In the genomic region with DNA sequence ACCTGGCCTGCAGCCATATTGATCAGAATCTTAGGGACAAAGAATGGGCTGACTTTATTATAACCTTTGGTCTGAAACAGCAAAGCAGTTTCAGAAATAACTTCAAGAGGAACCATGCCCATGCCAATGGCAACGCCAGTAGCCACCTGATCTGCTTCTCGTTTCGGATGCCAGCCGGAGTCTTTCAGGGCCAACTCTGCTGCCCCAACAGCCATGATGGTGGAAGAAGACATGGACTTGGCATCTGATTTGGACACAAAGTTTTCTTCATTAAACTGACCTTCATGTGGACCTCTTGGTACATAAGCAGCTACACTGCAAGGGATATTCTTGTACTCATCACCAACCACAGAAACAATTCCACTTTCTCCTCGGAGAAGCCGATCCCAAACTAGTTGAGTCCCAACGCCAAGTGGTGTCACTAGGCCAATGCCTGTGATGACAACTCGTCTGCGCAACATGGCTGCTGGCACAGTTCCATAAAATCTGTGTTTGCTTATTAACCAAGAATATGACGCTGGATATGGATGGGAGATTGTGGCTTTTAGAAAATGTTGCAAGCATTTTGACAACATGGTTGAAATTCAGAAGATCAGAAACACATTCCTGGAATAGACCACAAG, we compare ENCODE assay signal across 8 mouse cellular contexts. TPM values are rescaled to one million over a fixed set of nuclear protein-coding genes. Genes with fewer than 3 reads are reported as not detected.
A peak's percentile ranks its signal among the peaks of the same experiment; 100 is the strongest.
DNase-seq lines count a peak whose midpoint lies in the region; ATAC-seq and TF ChIP-seq lines count a peak whose summit lies in the region.

No protein-coding gene starts in this region.

- no peak for ATAC-seq in lung, postnatal 0 days

- H3K9ac ChIP-seq in lung, postnatal 0 days (replicated peaks; ENCODE audit: low read depth): no peak overlapping the region

- H3K27me3 ChIP-seq in hindbrain, embryonic 10.5 days (ENCODE audit: insufficient read depth, poor library complexity, severe bottlenecking): no peaks in the 10 kb centered on the region
- no peaks in the 10 kb centered on the region for H3K27me3 ChIP-seq in lung, postnatal 0 days (replicated peaks; ENCODE audit: insufficient read depth, low read length)

- TF ChIP-seq EP300 in lung, postnatal 0 days (IDR thresholded peaks at IDR 0.05): no peak

- TF ChIP-seq CTCF in lung, postnatal 0 days (IDR thresholded peaks at IDR 0.05): no peak

- 95% methylated on average over 10 of the region's 10 CpGs for WGBS in hindbrain, embryonic 10.5 days
- 93% methylated on average over 10 of the region's 10 CpGs for WGBS in lung, postnatal 0 days

- peak overlapping the region; percentile 93 for H3K27ac ChIP-seq in hindbrain, embryonic 10.5 days
- H3K27ac ChIP-seq in lung, postnatal 0 days (ENCODE audit: low read length): no peak overlapping the region

- peaks cover 7% of the 10 kb centered on the region; the same call in 1 of the 2 replicates for H3K4me1 ChIP-seq in hindbrain, embryonic 10.5 days (replicated peaks)
- peaks cover 9% of the 10 kb centered on the region; the same call in 1 of the 2 replicates for H3K4me1 ChIP-seq in lung, postnatal 0 days (ENCODE audit: insufficient read depth, low read depth, low read length)

- peak overlapping the region; percentile 64 for H3K4me3 ChIP-seq in hindbrain, embryonic 10.5 days
- no peak overlapping the region for H3K4me3 ChIP-seq in lung, postnatal 0 days (ENCODE audit: low read depth, low read length)

- H3K4me2 ChIP-seq in lung, postnatal 0 days (replicated peaks; ENCODE audit: low read depth, low read length): peak overlapping the region; percentile 65; the same call in 1 of the 2 replicates

- peak; percentile 23 for DNase-seq in layer of hippocampus, adult 11-12 months (ENCODE audit: low spot score)
- no peak for DNase-seq in layer of hippocampus, postnatal 14 days (ENCODE audit: low spot score in 2 of 2)
- peak; percentile 42 to 57 for DNase-seq in cerebellum, postnatal 10 days
- DNase-seq in hindbrain, embryonic 10.5 days (ENCODE audit: low spot score): no peak
- DNase-seq in lung, postnatal 0 days (ENCODE audit: low spot score): no peak
- no peak for DNase-seq in embryo, embryonic 9.5 days (ENCODE audit: extremely low spot score)
- no peak for DNase-seq in right cerebral cortex, adult 2 months (ENCODE audit: low spot score in 2 of 2)
- no peak for DNase-seq in adrenal gland, postnatal 25 days

- H3K36me3 ChIP-seq in hindbrain, embryonic 10.5 days: peaks cover 4% of the 10 kb centered on the region; the same call in 1 of the 2 replicates
- no peaks in the 10 kb centered on the region for H3K36me3 ChIP-seq in lung, postnatal 0 days (ENCODE audit: insufficient read depth, low read length)

- H3K9me3 ChIP-seq in hindbrain, embryonic 10.5 days: 0 out of 2 replicates have a peak, but pooled peaks cover 5% of the 10 kb centered on the region
- no peaks in the 10 kb centered on the region for H3K9me3 ChIP-seq in lung, postnatal 0 days (ENCODE audit: low read length)

RNA-seq across cellular contexts. Expression of gene Ngly1, which starts 6.8 kb away (rescaled TPM):
- total RNA-seq in layer of hippocampus, postnatal 14 days (2021): 10 to 100 TPM; 32.2 to 32.6 TPM
- 14.9 and 15.6 TPM in 2 replicates for polyA plus RNA-seq in hindbrain, embryonic 10.5 days (2016; fragmentation: Nextera tagmentation; extraction: Ambion mirVana)
- 39.0 and 45.3 TPM in 2 replicates for polyA plus RNA-seq in lung, postnatal 0 days (2015; fragmentation: Nextera tagmentation; extraction: Ambion mirVana)
- total RNA-seq in adrenal gland, postnatal 25 days (2021): 49.7 and 59.2 TPM in 2 replicates

RNA-seq across cellular contexts. Expression of gene Oxsm, which starts 7.3 kb away (rescaled TPM):
- total RNA-seq in layer of hippocampus, postnatal 14 days (2021): 1 to 10 TPM; 9.1 to 9.9 TPM
- 1.6 and 2.0 TPM in 2 replicates for polyA plus RNA-seq in hindbrain, embryonic 10.5 days (2016; fragmentation: Nextera tagmentation; extraction: Ambion mirVana)
- 1.7 and 2.8 TPM in 2 replicates for polyA plus RNA-seq in lung, postnatal 0 days (2015; fragmentation: Nextera tagmentation; extraction: Ambion mirVana)
- total RNA-seq in adrenal gland, postnatal 25 days (2021): 17.1 and 28.1 TPM in 2 replicates

Comparison
In these comparisons a context has a peak if more than half of its experiments do, and no peak if none do; other contexts are left out.
1. DNase-seq: peak in layer of hippocampus, adult 11-12 months (single experiment) and cerebellum, postnatal 10 days (2 of 2); none in layer of hippocampus, postnatal 14 days (0 of 2), hindbrain, embryonic 10.5 days (single experiment), lung, postnatal 0 days (single experiment), embryo, embryonic 9.5 days (single experiment), right cerebral cortex, adult 2 months (0 of 2) and adrenal gland, postnatal 25 days (single experiment).